Comparison of ENCODE assay signal across 23 mouse cellular contexts in the genomic region with DNA sequence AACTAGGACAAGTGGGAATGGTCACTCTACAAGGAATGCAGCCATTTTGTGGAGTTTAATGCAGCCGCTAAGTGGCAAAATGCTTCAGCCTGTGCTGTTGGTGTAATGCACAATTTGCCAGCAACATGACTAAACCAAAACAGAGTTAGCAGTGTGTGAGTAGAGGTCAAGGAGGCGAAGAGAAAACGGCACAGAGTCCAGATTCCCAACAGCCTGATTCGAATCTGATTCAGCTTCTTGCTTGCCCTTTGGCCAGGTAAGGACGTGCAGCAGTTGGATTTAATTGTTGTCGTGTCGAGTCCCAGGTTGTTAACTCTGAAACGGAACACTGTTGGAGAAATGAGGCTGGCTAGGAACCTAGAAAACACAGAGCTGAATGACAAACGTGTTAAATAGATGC.
DNase-seq lines count a peak whose midpoint lies in the region; ATAC-seq lines count a peak whose summit lies in the region.
"Had no signal": no experiment of that assay in that cellular context is flagged by ENCODE, and none has a peak within 500 bp of the region (broad histone marks: within the 10 kb centered on the region; RNA-seq: fewer than 3 reads in every experiment).

No protein-coding gene starts in this region.

- peak; percentile 33 for DNase-seq in kidney, adult 18-20 months
- DNase-seq in kidney, adult 9 months = peak; percentile 62
- DNase-seq in yolk sac, embryonic 10.5 days (ENCODE audit: low spot score) = peak; percentile 31
- DNase-seq in forebrain, embryonic 10.5 days (ENCODE audit: extremely low spot score, low spot score) = no peak
- DNase-seq: adrenal gland, postnatal 10 days; adrenal gland, postnatal 36 days; B cell, adult 2 months; cerebellum, adult 18-20 months; cerebellum, adult 9-10 months; cerebellum, postnatal 14 days; forebrain, postnatal 0 days; gastrocnemius, adult 2 months; gastrocnemius, postnatal 14 days; heart, adult 11 months had no signal

- H3K27ac ChIP-seq in kidney, embryonic 14.5 days (ENCODE audit: low read depth, low read length) = no peak overlapping the region
- no peak overlapping the region for H3K27ac ChIP-seq in kidney, embryonic 16.5 days (ENCODE audit: low read length)
- no peak overlapping the region for H3K27ac ChIP-seq in forebrain, embryonic 10.5 days
- H3K27ac ChIP-seq: gastrocnemius, adult 2 months; hindbrain, embryonic 12.5 days; hindbrain, embryonic 15.5 days had no signal

- no peak overlapping the region for H3K4me3 ChIP-seq in kidney, embryonic 14.5 days (ENCODE audit: low read length)
- H3K4me3 ChIP-seq in kidney, embryonic 16.5 days (ENCODE audit: low read length) = no peak overlapping the region
- no peak overlapping the region for H3K4me3 ChIP-seq in forebrain, embryonic 10.5 days
- H3K4me3 ChIP-seq: gastrocnemius, adult 2 months; hindbrain, embryonic 12.5 days; hindbrain, embryonic 15.5 days had no signal

- H3K9me3 ChIP-seq in kidney, embryonic 14.5 days (ENCODE audit: control insufficient read depth, low read length) = no peaks in the 10 kb centered on the region
- H3K9me3 ChIP-seq in kidney, embryonic 16.5 days (ENCODE audit: low read length) = no peaks in the 10 kb centered on the region
- H3K9me3 ChIP-seq in forebrain, embryonic 10.5 days = no peaks in the 10 kb centered on the region
- H3K9me3 ChIP-seq: hindbrain, embryonic 12.5 days; hindbrain, embryonic 15.5 days had no signal

- H3K4me1 ChIP-seq in kidney, embryonic 14.5 days (ENCODE audit: control insufficient read depth, insufficient read depth, low read length) = no peaks in the 10 kb centered on the region
- H3K4me1 ChIP-seq in kidney, embryonic 16.5 days (ENCODE audit: insufficient read depth, low read length) = peaks cover 8% of the 10 kb centered on the region; the same call in 1 of the 2 replicates
- H3K4me1 ChIP-seq in forebrain, embryonic 10.5 days = no peaks in the 10 kb centered on the region
- H3K4me1 ChIP-seq: hindbrain, embryonic 12.5 days; hindbrain, embryonic 15.5 days had no signal

- no peak for ATAC-seq in kidney, embryonic 14.5 days (ENCODE audit: low FRiP score, low TSS enrichment)
- ATAC-seq in kidney, embryonic 16.5 days (ENCODE audit: low FRiP score, low TSS enrichment) = no peak
- ATAC-seq: forebrain, embryonic 14.5 days; forebrain, postnatal 0 days; Patski had no signal

- H3K4me2 ChIP-seq in kidney, embryonic 14.5 days (replicated peaks; ENCODE audit: low read depth, low read length) = no peak overlapping the region
- H3K4me2 ChIP-seq in kidney, embryonic 16.5 days (replicated peaks; ENCODE audit: low read depth, low read length) = no peak overlapping the region
- H3K4me2 ChIP-seq: heart, embryonic 11.5 days; hindbrain, embryonic 12.5 days; hindbrain, embryonic 15.5 days had no signal

- no peaks in the 10 kb centered on the region for H3K27me3 ChIP-seq in kidney, embryonic 14.5 days (ENCODE audit: control insufficient read depth, insufficient read depth, low read length)
- H3K27me3 ChIP-seq in kidney, embryonic 16.5 days (ENCODE audit: insufficient read depth, low read length) = no peaks in the 10 kb centered on the region
- H3K27me3 ChIP-seq in forebrain, embryonic 10.5 days (ENCODE audit: poor library complexity, severe bottlenecking) = no peaks in the 10 kb centered on the region
- H3K27me3 ChIP-seq: CH12.LX; hindbrain, embryonic 12.5 days; hindbrain, embryonic 15.5 days; Patski had no signal

- no peaks in the 10 kb centered on the region for H3K36me3 ChIP-seq in kidney, embryonic 14.5 days (ENCODE audit: control insufficient read depth, insufficient read depth, low read length)
- H3K36me3 ChIP-seq in kidney, embryonic 16.5 days (ENCODE audit: insufficient read depth, low read length) = no peaks in the 10 kb centered on the region
- H3K36me3 ChIP-seq in forebrain, embryonic 10.5 days (replicated peaks) = no peaks in the 10 kb centered on the region
- H3K36me3 ChIP-seq: G1E; hindbrain, embryonic 12.5 days; hindbrain, embryonic 15.5 days had no signal

- 69% methylated on average over 9 of the region's 9 CpGs for whole genome bisulfite sequencing in kidney, embryonic 14.5 days
- WGBS in kidney, embryonic 16.5 days = 65% methylated on average over 9 of the region's 9 CpGs
- WGBS in forebrain, embryonic 10.5 days = 87% methylated on average over 9 of the region's 9 CpGs

- H3K9ac ChIP-seq in kidney, embryonic 14.5 days (ENCODE audit: low read depth, low read length) = no peak overlapping the region
- H3K9ac ChIP-seq in kidney, embryonic 16.5 days (replicated peaks; ENCODE audit: low read length) = no peak overlapping the region
- H3K9ac ChIP-seq: forebrain, postnatal 0 days; hindbrain, embryonic 12.5 days; hindbrain, embryonic 15.5 days had no signal
